Mouse (Mus musculus) regulatory T cell (primary cell): ENCODE data around the gene Wrap53.
"Not testable (repeated sequence)": the region's sequence is repeated elsewhere in the genome, so short reads cannot be mapped to it uniquely, and the experiment has no call there.

ENCODE experiments used
- in situ Hi-C: fragments of 300-600 bp; cut with MboI, MseI; formaldehyde crosslinking; loops from one replicate; pipeline ENCODE4 v1.15.1; 2025; ENCODE audit warnings: high pct_unique_total_duplicates

Gene Wrap53

GRCm38 (mm10) chr11:69580091-69580514, at the start of gene Wrap53, which contains the start of gene Trp53:
Wrap53 (minus strand) TSS chr11:69580255.
Trp53 (plus strand) TSS chr11:69580359.
- in situ Hi-C loops = loop anchor here (5.0 kb wide), 1 partner anchor 77 kb away; the partner anchor contains the start of gene Sox15

GRCm38 (mm10) chr11:69629802-69630201, 49.7 kb upstream of the Wrap53 start:
- in situ Hi-C loops = no loop called here

- in situ Hi-C loops = no loop called here
These were observed 48.2 kb upstream of the Wrap53 start for GRCm38 (mm10) chr11:69628286-69628685.

GRCm38 (mm10) chr11:69624339-69624738, 44.3 kb upstream of the Wrap53 start:
- in situ Hi-C loops = not testable (repeated sequence)

- in situ Hi-C loops = no loop called here
These were observed 43.0 kb upstream of the Wrap53 start for GRCm38 (mm10) chr11:69623006-69623405.

- in situ Hi-C loops = no loop called here
These were observed 42.4 kb upstream of the Wrap53 start for GRCm38 (mm10) chr11:69622406-69622805.

GRCm38 (mm10) chr11:69621571-69622268, 41.7 kb upstream of the Wrap53 start, which contains the start of gene Sat2:
Sat2 (plus strand) TSS chr11:69622024.
- in situ Hi-C loops = no loop called here

- in situ Hi-C loops = no loop called here
These were observed 40.5 kb upstream of the Wrap53 start for GRCm38 (mm10) chr11:69620394-69621081.

- in situ Hi-C loops = no loop called here
These were observed 37.8 kb upstream of the Wrap53 start, which contains the start of gene Shbg for GRCm38 (mm10) chr11:69617805-69618204. Shbg (minus strand) TSS chr11:69617905.

GRCm38 (mm10) chr11:69616781-69617180, 36.7 kb upstream of the Wrap53 start:
- in situ Hi-C loops = no loop called here

GRCm38 (mm10) chr11:69614257-69614588, 34.2 kb upstream of the Wrap53 start:
- in situ Hi-C loops = not testable (repeated sequence)

GRCm38 (mm10) chr11:69613553-69614256, 33.6 kb upstream of the Wrap53 start:
- in situ Hi-C loops = no loop called here

- in situ Hi-C loops = no loop called here
These were observed 30.8 kb upstream of the Wrap53 start for GRCm38 (mm10) chr11:69610899-69611298.

GRCm38 (mm10) chr11:69609416-69609815, 29.4 kb upstream of the Wrap53 start:
- in situ Hi-C loops = no loop called here

GRCm38 (mm10) chr11:69608525-69608924, 28.5 kb upstream of the Wrap53 start:
- in situ Hi-C loops = no loop called here

GRCm38 (mm10) chr11:69606832-69607231, 26.8 kb upstream of the Wrap53 start:
- in situ Hi-C loops = no loop called here

- in situ Hi-C loops = no loop called here
These were observed 26.4 kb upstream of the Wrap53 start for GRCm38 (mm10) chr11:69606491-69606795.

- in situ Hi-C loops = no loop called here
These were observed 25.9 kb upstream of the Wrap53 start, which contains the start of gene Atp1b2 for GRCm38 (mm10) chr11:69605726-69606490. Atp1b2 (minus strand) TSS chr11:69605942.

GRCm38 (mm10) chr11:69604795-69605664, 25.0 kb upstream of the Wrap53 start:
- in situ Hi-C loops = no loop called here

- in situ Hi-C loops = no loop called here
These were observed 24.3 kb upstream of the Wrap53 start for GRCm38 (mm10) chr11:69604347-69604746.

GRCm38 (mm10) chr11:69603516-69603915, 23.5 kb upstream of the Wrap53 start:
- in situ Hi-C loops = no loop called here
